Mouse (Mus musculus): ENCODE measurements around the gene Capn7.
A peak's percentile ranks its signal among the peaks of the same experiment; 100 is the strongest.

Capn7 gene

DNA sequence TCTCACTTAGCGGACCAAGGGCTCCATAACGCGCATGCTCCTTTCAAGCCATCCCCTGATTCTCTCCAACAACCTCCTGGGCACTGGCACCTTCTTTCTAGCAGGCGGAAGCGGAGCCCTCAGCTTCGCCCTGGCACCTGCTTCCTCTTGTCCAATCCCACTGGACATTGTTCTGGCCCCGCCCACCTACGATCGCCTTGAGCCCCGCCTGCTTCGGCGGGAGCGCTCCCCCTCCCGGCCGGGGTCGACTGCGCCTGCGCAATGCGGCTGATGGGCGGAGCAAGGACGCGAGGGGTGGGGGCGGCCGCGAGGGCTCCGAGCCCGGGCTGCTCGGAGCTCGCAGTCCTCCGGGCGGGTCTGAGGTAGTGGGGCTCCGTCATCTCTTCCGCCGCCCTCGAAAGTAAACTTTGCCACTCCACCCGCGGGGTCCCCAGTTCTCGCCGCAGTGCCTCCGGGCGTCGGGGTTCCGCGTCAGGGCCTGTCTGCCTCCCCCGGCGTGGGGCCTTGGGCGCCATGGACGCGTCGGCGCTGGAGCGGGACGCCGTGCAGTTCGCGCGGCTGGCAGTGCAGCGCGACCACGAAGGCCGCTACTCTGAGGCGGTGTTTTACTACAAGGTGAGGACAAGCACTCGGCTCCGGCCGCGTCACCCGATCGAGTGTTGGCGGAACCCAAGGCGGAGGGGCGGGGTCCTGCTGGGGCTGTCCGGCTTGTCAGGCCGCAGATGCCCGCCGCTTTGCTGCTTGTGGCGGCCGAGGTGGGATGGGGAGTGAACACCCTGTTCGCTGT lies at the start of gene Capn7:
Gene Capn7, plus strand, starts transcription at position 270 of the 787 bp plus-strand sequence.
- DNase-seq (ENCODE audit: low read depth, low spot score) = peak; percentile 98

- no peak for DNase-seq (ENCODE audit: low read depth, low spot score)
These were observed 23.2 kb upstream of the Capn7 start for GRCm38 (mm10) chr14:31313192-31313591.

DNA sequence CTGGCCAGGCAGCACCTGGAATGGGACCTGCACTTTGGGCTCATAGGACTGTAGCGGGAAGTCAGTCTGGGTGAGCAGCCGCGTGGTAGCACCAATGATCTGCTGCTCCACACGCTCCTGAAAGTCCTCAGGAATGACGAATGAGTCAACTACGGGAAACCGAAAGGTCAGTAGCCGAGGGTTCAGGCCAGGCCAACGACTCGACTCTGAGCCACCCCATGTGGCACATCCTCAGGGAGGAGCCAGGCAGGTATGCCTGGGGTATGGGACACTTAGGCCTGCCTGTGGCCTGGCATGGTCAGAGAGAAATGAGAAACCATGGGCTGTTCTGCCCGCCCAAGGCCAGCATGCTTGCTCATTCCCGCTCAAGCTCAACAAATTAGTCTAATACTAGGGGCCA lies 19.8 kb upstream of the Capn7 start:
- no peak for DNase-seq (ENCODE audit: low read depth, low spot score)

DNA sequence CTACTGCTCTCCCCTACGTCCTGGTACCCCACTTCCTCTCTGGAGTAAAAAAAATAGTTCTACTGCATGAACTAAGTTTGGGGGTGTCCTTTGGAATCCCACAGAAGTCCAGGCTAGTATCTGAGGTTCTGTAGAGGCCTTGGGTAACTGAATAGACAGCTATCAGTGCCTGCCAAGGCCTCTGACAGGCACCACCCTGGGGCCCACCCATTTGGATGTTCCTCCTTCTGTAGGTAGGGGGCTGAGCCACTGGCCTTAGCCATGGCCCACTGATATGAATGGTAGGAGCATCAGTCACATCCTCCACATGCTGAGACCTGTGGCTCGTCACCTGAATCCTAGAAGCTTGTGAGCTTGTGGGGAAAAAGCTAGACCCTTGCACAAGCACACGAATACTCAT lies 18.7 kb upstream of the Capn7 start:
- no peak for DNase-seq (ENCODE audit: low read depth, low spot score)

- DNase-seq (ENCODE audit: low read depth, low spot score) = no peak
These were observed 16.9 kb upstream of the Capn7 start for GRCm38 (mm10) chr14:31319546-31319945.

- no peak for DNase-seq (ENCODE audit: low read depth, low spot score)
These were observed 15.3 kb upstream of the Capn7 start for GRCm38 (mm10) chr14:31321181-31321580.

- DNase-seq (ENCODE audit: low read depth, low spot score) = no peak
These were observed 14.2 kb upstream of the Capn7 start for GRCm38 (mm10) chr14:31322191-31322590.

- DNase-seq (ENCODE audit: low read depth, low spot score) = no peak
These were observed 13.2 kb upstream of the Capn7 start for GRCm38 (mm10) chr14:31323189-31323588.

DNA sequence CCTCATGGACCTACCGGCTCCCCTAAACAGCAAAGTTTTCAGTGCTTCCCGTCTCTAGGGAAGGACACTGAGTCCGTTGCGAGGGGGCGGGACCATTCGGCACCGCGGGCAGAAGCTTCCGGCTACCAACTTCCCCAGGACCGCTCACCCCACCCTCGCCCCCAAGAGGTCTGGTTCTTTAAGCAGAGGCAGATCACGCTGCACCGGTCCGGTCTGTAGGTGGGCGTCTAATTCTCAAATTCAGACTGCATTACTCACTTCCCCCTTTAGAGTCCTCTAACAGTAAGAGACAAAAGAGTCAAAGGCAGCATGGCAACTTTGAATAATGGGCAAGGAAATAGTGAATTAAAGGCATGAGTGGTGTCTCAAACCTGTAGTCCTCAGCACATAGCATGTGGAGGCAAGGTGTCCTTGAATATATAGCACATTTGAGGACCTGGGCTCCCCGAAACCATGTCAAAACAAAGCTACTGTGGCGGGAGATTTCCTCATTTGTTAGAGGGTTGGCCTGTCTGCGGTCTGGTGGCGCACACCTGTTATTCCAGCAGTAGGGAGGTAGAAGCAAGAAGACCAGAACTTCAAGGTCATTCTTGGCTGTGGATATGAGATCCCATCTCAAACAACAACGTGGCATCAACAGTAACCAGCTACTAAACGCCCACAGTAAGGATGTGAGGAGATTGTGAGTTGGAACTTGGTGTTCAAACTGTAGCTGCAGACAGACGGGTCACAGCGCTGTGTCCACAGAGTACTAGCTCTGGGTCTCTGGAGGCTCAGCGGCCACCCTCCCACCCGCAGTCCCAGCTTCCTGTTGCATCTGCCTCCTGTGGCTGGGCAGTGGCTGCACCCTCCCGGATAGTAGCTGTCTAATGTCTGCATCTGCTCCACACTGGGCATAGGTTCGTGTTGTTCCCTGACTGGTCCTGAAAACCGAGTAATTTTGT lies 12.3 kb upstream of the Capn7 start, which contains the start of gene Dnah1:
Gene Dnah1, minus strand, starts transcription at position 48 of the 944 bp plus-strand sequence.
- DNase-seq (ENCODE audit: low read depth, low spot score) = peak; percentile 36

DNA sequence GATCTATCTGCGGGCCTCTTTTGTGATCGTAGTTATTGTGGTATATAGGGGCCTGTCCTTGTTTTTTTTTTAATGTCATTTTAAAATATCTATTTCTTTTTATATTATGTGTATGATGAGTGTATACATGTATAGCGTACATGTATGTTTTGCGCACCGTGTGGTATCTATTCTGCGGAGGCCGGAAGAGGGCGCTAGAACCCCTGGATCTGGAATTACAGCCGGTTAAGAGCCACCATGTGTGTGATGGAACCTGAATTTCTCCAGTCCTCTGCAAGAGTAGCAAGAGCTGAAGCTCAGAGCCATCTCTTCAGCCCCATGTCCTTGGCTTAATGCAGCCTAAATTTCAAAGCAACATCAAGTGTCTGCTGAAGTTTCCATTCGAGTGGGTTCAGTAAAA lies 11.6 kb upstream of the Capn7 start:
- no peak for DNase-seq (ENCODE audit: low read depth, low spot score)

GRCm38 (mm10) chr14:31325551-31325950 lies 10.9 kb upstream of the Capn7 start:
- no peak for DNase-seq (ENCODE audit: low read depth, low spot score)

- no peak for DNase-seq (ENCODE audit: low read depth, low spot score)
These were observed 9.7 kb upstream of the Capn7 start for GRCm38 (mm10) chr14:31326770-31327169.

DNA sequence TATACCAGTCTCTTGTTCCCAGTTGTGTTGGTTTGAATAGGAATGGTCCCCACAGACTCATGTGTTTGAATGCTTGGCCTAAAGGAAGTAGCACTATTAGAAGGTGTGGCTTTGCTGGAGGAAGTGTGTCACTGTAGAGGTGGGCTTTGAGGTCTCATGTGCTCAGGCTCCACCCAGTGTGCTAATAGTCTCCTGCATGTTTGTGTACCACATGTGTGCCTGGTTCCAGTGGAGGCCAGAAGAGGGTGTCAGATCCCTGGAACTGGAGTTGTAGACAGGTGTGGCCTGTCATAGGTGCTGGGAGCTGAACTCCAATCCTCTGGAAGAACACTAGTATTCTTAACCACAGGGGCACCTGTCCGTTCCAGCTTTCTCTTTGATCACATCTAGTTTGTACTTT lies 9.2 kb upstream of the Capn7 start:
- DNase-seq (ENCODE audit: low read depth, low spot score) = no peak

- DNase-seq (ENCODE audit: low read depth, low spot score) = no peak
These were observed 8.8 kb upstream of the Capn7 start for GRCm38 (mm10) chr14:31327681-31328080.

- no peak for DNase-seq (ENCODE audit: low read depth, low spot score)
These were observed 6.7 kb upstream of the Capn7 start for GRCm38 (mm10) chr14:31329741-31330140.

DNA sequence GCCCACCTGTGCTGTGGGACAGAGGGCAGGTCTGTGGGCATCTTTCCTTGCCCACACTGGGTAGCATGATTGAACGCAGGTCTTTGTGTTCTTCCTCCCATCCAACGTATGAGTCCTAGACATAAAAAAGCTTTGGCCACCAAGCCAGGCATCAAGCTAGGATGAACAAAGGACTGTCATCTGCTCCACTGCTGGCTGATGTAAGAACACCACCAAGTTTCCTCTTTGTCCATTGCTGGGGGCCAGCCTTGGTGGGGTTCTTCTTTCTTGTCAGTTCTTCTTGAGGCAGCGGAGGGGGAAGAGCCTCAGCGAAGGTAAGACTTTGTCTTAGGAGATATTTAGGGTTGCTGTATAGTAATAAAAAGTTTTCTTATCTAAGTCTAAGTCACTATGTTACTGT lies 5.5 kb upstream of the Capn7 start:
- no peak for DNase-seq (ENCODE audit: low read depth, low spot score)

DNA sequence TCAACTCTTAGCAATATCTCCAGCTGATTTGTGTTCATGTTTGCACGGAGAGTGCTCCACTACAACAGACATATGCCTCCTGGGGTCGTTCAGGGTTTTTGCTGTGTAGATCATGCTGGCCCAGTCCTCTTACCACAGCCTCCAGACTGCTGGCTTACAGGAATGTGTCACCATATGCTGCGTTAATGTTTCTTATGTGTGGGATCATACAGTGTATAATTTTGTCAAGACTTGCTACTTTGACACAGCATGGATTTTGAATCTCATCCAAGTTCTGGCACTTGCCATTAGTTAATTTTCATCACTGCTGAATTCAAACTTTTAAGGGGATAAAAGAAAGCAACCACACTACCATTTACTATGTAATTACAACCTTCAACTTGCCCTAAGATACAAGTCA lies 673 bp upstream of the Capn7 start:
- DNase-seq (ENCODE audit: low read depth, low spot score) = no peak

- peak; percentile 50 for DNase-seq (ENCODE audit: low read depth, low spot score)
These were observed 968 bp downstream of the Capn7 start for GRCm38 (mm10) chr14:31337406-31337805.

DNA sequence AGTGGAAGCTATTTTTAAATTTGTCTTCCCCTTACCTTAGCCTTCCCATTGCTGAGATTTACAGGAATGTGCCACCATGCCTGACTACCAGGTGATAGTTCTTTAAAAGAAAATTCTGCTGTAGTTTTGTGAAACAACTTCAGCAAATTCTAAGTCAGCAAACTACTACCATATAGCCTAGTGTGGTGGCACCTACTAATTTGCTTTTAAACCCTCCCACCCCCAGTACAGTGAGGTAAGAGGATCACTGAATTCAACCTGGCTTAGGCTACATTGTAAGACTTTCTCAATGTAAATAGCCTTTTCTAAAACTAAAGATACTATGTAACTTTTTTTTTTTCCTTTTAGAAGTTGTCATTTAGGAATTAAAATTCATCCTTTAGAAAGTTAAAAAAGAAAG lies 1.5 kb downstream of the Capn7 start:
- no peak for DNase-seq (ENCODE audit: low read depth, low spot score)

- no peak for DNase-seq (ENCODE audit: low read depth, low spot score)
These were observed 6.8 kb downstream of the Capn7 start for GRCm38 (mm10) chr14:31343241-31343640.

GRCm38 (mm10) chr14:31345367-31345766 lies 8.9 kb downstream of the Capn7 start:
- no peak for DNase-seq (ENCODE audit: low read depth, low spot score)

GRCm38 (mm10) chr14:31362236-31362635 lies 25.8 kb downstream of the Capn7 start:
- no peak for DNase-seq (ENCODE audit: low read depth, low spot score)

GRCm38 (mm10) chr14:31364589-31364988 lies 28.2 kb downstream of the Capn7 start:
- DNase-seq (ENCODE audit: low read depth, low spot score) = no peak

All from CD4-positive helper T cell, adult 2 months (primary cell).